Mouse (Mus musculus): Measurements from ENCODE around the gene Kif7. TPM values are rescaled to one million over a fixed set of nuclear protein-coding genes. Genes with fewer than 3 reads are reported as not detected.

The Kif7 gene
- 0.32 and 0.35 TPM in 2 replicates for polyA plus RNA-seq (2015; fragmentation: Nextera tagmentation; extraction: Ambion mirVana)

GRCm38 (mm10) chr7:79715187-79715981, at the start of gene Kif7:
Gene Kif7 (minus strand): TSS chr7:79715720.
- Histone ChIP-seq H3K9me3 (replicated peaks) (no peaks in the 10 kb centered on the region), H3K4me1 (replicated peaks) (peaks cover 13% of the 10 kb centered on the region), H3K4me2 (peak within 1 kb of the TSS; percentile 83), H3K9ac (no peak within 1 kb of the TSS), H3K27me3 (peaks cover 78% of the 10 kb centered on the region), H3K27ac (replicated peaks) (no peak within 1 kb of the TSS), H3K36me3 (replicated peaks) (no peaks in the 10 kb centered on the region), H3K4me3 (replicated peaks) (peak within 1 kb of the TSS; percentile 55)
- under 1% methylated on average over 53 of the region's 55 CpGs for WGBS (ENCODE audit: insufficient replicate concordance)
- peak; percentile 66 for ATAC-seq (ENCODE audit: insufficient read depth)

- Histone ChIP-seq H3K36me3 (replicated peaks) (no peaks in the 10 kb centered on the region), H3K27me3 (no peaks in the 10 kb centered on the region), H3K27ac (replicated peaks) (no peak overlapping the region), H3K4me1 (replicated peaks) (0 out of 2 replicates have a peak, but pooled peaks cover 2% of the 10 kb centered on the region), H3K4me2 (no peak overlapping the region), H3K9ac (no peak overlapping the region), H3K4me3 (replicated peaks) (no peak overlapping the region), H3K9me3 (replicated peaks) (no peaks in the 10 kb centered on the region)
- no peak for ATAC-seq (ENCODE audit: insufficient read depth)
- WGBS (ENCODE audit: insufficient replicate concordance) = 57% methylated on average over 8 of the region's 8 CpGs
Observed at GRCm38 (mm10) chr7:79762106-79762505, 46.6 kb upstream of the Kif7 start.

GRCm38 (mm10) chr7:79761124-79761876, 45.8 kb upstream of the Kif7 start:
- Histone ChIP-seq H3K4me2 (no peak overlapping the region), H3K4me1 (replicated peaks) (0 out of 2 replicates have a peak, but pooled peaks cover 2% of the 10 kb centered on the region), H3K27me3 (no peaks in the 10 kb centered on the region), H3K4me3 (replicated peaks) (no peak overlapping the region), H3K27ac (replicated peaks) (no peak overlapping the region), H3K9ac (no peak overlapping the region), H3K36me3 (replicated peaks) (no peaks in the 10 kb centered on the region), H3K9me3 (replicated peaks) (no peaks in the 10 kb centered on the region)
- ATAC-seq (ENCODE audit: insufficient read depth) = no peak
- 49% methylated on average over 5 of the region's 5 CpGs for WGBS (ENCODE audit: insufficient replicate concordance)

- H3K4me3 ChIP-seq (replicated peaks) = no peak overlapping the region
- no peaks in the 10 kb centered on the region for H3K9me3 ChIP-seq (replicated peaks)
- H3K9ac ChIP-seq = no peak overlapping the region
- H3K27ac ChIP-seq (replicated peaks) = no peak overlapping the region
- 0 out of 2 replicates have a peak, but pooled peaks cover 2% of the 10 kb centered on the region for H3K4me1 ChIP-seq (replicated peaks)
- H3K36me3 ChIP-seq (replicated peaks) = no peaks in the 10 kb centered on the region
- no peak overlapping the region for H3K4me2 ChIP-seq
- ATAC-seq (ENCODE audit: insufficient read depth) = no peak
- H3K27me3 ChIP-seq = no peaks in the 10 kb centered on the region
Observed at GRCm38 (mm10) chr7:79759766-79760165, 44.2 kb upstream of the Kif7 start.

- Histone ChIP-seq H3K4me1 (replicated peaks) (0 out of 2 replicates have a peak, but pooled peaks cover 2% of the 10 kb centered on the region), H3K27me3 (no peaks in the 10 kb centered on the region), H3K36me3 (replicated peaks) (no peaks in the 10 kb centered on the region), H3K4me2 (no peak overlapping the region), H3K9ac (no peak overlapping the region), H3K9me3 (replicated peaks) (no peaks in the 10 kb centered on the region), H3K4me3 (replicated peaks) (no peak overlapping the region), H3K27ac (replicated peaks) (no peak overlapping the region)
- no peak for ATAC-seq (ENCODE audit: insufficient read depth)
- WGBS (ENCODE audit: insufficient replicate concordance) = 37% methylated on average over 6 of the region's 6 CpGs
Observed at GRCm38 (mm10) chr7:79758176-79758575, 42.7 kb upstream of the Kif7 start.

- no peaks in the 10 kb centered on the region for H3K9me3 ChIP-seq (replicated peaks)
- H3K4me1 ChIP-seq (replicated peaks) = 0 out of 2 replicates have a peak, but pooled peaks cover 2% of the 10 kb centered on the region
- ATAC-seq (ENCODE audit: insufficient read depth) = no peak
- H3K4me3 ChIP-seq (replicated peaks) = no peak overlapping the region
- no peak overlapping the region for H3K9ac ChIP-seq
- H3K27ac ChIP-seq (replicated peaks) = no peak overlapping the region
- H3K36me3 ChIP-seq (replicated peaks) = no peaks in the 10 kb centered on the region
- WGBS (ENCODE audit: insufficient replicate concordance) = 39% methylated on average over 2 of the region's 2 CpGs
- H3K4me2 ChIP-seq = no peak overlapping the region
- no peaks in the 10 kb centered on the region for H3K27me3 ChIP-seq
Observed at GRCm38 (mm10) chr7:79756334-79756733, 40.8 kb upstream of the Kif7 start.

- no peaks in the 10 kb centered on the region for H3K27me3 ChIP-seq
- WGBS (ENCODE audit: insufficient replicate concordance) = 74% methylated on average over 6 of the region's 6 CpGs
- no peak overlapping the region for H3K9ac ChIP-seq
- H3K36me3 ChIP-seq (replicated peaks) = no peaks in the 10 kb centered on the region
- H3K4me1 ChIP-seq (replicated peaks) = no peaks in the 10 kb centered on the region
- H3K4me2 ChIP-seq = no peak overlapping the region
- no peak overlapping the region for H3K27ac ChIP-seq (replicated peaks)
- no peak for ATAC-seq (ENCODE audit: insufficient read depth)
- no peak overlapping the region for H3K4me3 ChIP-seq (replicated peaks)
- H3K9me3 ChIP-seq (replicated peaks) = no peaks in the 10 kb centered on the region
Observed at GRCm38 (mm10) chr7:79749511-79749910, 34.0 kb upstream of the Kif7 start.

- no peaks in the 10 kb centered on the region for H3K27me3 ChIP-seq
- WGBS (ENCODE audit: insufficient replicate concordance) = 43% methylated on average over 6 of the region's 6 CpGs
- H3K27ac ChIP-seq (replicated peaks) = no peak overlapping the region
- H3K4me2 ChIP-seq = no peak overlapping the region
- peaks cover 8% of the 10 kb centered on the region for H3K4me1 ChIP-seq (replicated peaks)
- H3K9me3 ChIP-seq (replicated peaks) = no peaks in the 10 kb centered on the region
- no peak overlapping the region for H3K9ac ChIP-seq
- ATAC-seq (ENCODE audit: insufficient read depth) = no peak
- H3K4me3 ChIP-seq (replicated peaks) = no peak overlapping the region
- H3K36me3 ChIP-seq (replicated peaks) = no peaks in the 10 kb centered on the region
Observed at GRCm38 (mm10) chr7:79747659-79748058, 32.1 kb upstream of the Kif7 start.

GRCm38 (mm10) chr7:79744585-79744984, 29.1 kb upstream of the Kif7 start:
- Histone ChIP-seq H3K4me3 (replicated peaks) (no peak overlapping the region), H3K36me3 (replicated peaks) (no peaks in the 10 kb centered on the region), H3K9me3 (replicated peaks) (no peaks in the 10 kb centered on the region), H3K27me3 (no peaks in the 10 kb centered on the region), H3K27ac (replicated peaks) (no peak overlapping the region), H3K4me2 (no peak overlapping the region), H3K4me1 (replicated peaks) (peaks cover 13% of the 10 kb centered on the region), H3K9ac (no peak overlapping the region)
- 28% methylated on average over 5 of the region's 5 CpGs for WGBS (ENCODE audit: insufficient replicate concordance)
- no peak for ATAC-seq (ENCODE audit: insufficient read depth)

GRCm38 (mm10) chr7:79744051-79744450, 28.5 kb upstream of the Kif7 start:
- Histone ChIP-seq H3K4me3 (replicated peaks) (no peak overlapping the region), H3K9me3 (replicated peaks) (no peaks in the 10 kb centered on the region), H3K9ac (no peak overlapping the region), H3K4me1 (replicated peaks) (peaks cover 13% of the 10 kb centered on the region), H3K27me3 (no peaks in the 10 kb centered on the region), H3K4me2 (no peak overlapping the region), H3K36me3 (replicated peaks) (no peaks in the 10 kb centered on the region), H3K27ac (replicated peaks) (no peak overlapping the region)
- no peak for ATAC-seq (ENCODE audit: insufficient read depth)
- 69% methylated on average over 9 of the region's 9 CpGs for WGBS (ENCODE audit: insufficient replicate concordance)
